Mouse (Mus musculus) heart, postnatal 0 days (tissue): ENCODE measurements around the gene Fmnl2. TPM values are rescaled to one million over a fixed set of nuclear protein-coding genes. Genes with fewer than 3 reads are reported as not detected.

Source experiments
- ATAC-seq: fragments of 200-750 bp; cut with Nextera tagmentation; 2 replicates; pipeline ENCODE4 v1.8.0; 2017; ENCODE audit warnings: low read depth, moderate number of reproducible peaks, moderate library complexity; ENCODE audit not compliant: insufficient read depth
- DNase-seq: peaks from one replicate; pipeline ENCODE4 v3.0.0-alpha.2; 2016; ENCODE audit warnings: low spot score
- H3K27ac ChIP-seq: fragments of 300-500 bp; sonication (generic); 2 replicates; pipeline ENCODE4 v1.5.1; 2014; ENCODE audit warnings: low read depth, mild to moderate bottlenecking
- H3K27me3 ChIP-seq: fragments of 300-500 bp; sonication (generic); 2 replicates; pipeline ENCODE4 v1.6.1; 2014; ENCODE audit warnings: low read length, mixed read lengths; ENCODE audit not compliant: control insufficient read depth, insufficient read depth
- H3K36me3 ChIP-seq: fragments of 300-500 bp; sonication (generic); replicated peaks from 2 replicates; pipeline ENCODE4 v1.6.1; 2014; ENCODE audit warnings: low read length, mixed read lengths; ENCODE audit not compliant: control insufficient read depth, insufficient read depth
- H3K4me1 ChIP-seq: fragments of 300-500 bp; sonication (generic); 2 replicates; pipeline ENCODE4 v1.6.1; 2014; ENCODE audit warnings: antibody characterized with exemption; ENCODE audit not compliant: control insufficient read depth, insufficient read depth
- H3K4me2 ChIP-seq: fragments of 300-500 bp; sonication (generic); 2 replicates; pipeline ENCODE4 v1.6.1; 2014; ENCODE audit warnings: low read depth, mild to moderate bottlenecking, low read length, moderate library complexity
- H3K4me3 ChIP-seq: fragments of 300-500 bp; sonication (generic); 2 replicates; pipeline ENCODE4 v1.5.1; 2014; ENCODE audit warnings: low read depth, low read length
- H3K9ac ChIP-seq: fragments of 300-500 bp; sonication (generic); replicated peaks from 2 replicates; pipeline ENCODE4 v1.6.1; 2014; ENCODE audit warnings: low read depth, low read length, mixed read lengths
- H3K9me3 ChIP-seq: fragments of 300-500 bp; sonication (generic); replicated peaks from 2 replicates; pipeline ENCODE4 v1.6.1; 2016; ENCODE audit warnings: low read length; ENCODE audit not compliant: control insufficient read depth
- CTCF ChIP-seq: IDR thresholded peaks from 2 replicates; pipeline ENCODE4 v1.5.1; 2016; ENCODE audit warnings: antibody characterized with exemption, control low read depth, low read depth
- EP300 ChIP-seq: IDR thresholded peaks from 2 replicates; pipeline ENCODE4 v1.6.1; 2016; ENCODE audit warnings: antibody characterized with exemption, low read depth
- WGBS: fragments of 180-500 bp; shearing (Covaris S2); extraction: QIAGEN DNeasy Blood & Tissue Kit; methylation state at CpG from one replicate; pipeline ENCODE4 v1.1.7; 2014; 5-methylcytosine and 5-hydroxymethylcytosine counted together
- polyA plus RNA-seq: library from polyadenylated mRNA; unstranded; fragments of >200 nt; fragmentation: Nextera tagmentation; extraction: Ambion mirVana; gene quantifications from 2 replicates; pipeline ENCODE4 v1.2.1, GENCODE M21; 2015
- total RNA-seq: library from RNA; depleted of rRNA; stranded (reverse); fragments of >200 nt; gene quantifications from 2 replicates; pipeline ENCODE4 v1.2.3, GENCODE M21; 2014; ENCODE audit warnings: low replicate concordance

Gene Fmnl2
- total and polyA plus RNA-seq, 2 experiments from 2014 or later = 0.77 to 1.6 TPM

DNA sequence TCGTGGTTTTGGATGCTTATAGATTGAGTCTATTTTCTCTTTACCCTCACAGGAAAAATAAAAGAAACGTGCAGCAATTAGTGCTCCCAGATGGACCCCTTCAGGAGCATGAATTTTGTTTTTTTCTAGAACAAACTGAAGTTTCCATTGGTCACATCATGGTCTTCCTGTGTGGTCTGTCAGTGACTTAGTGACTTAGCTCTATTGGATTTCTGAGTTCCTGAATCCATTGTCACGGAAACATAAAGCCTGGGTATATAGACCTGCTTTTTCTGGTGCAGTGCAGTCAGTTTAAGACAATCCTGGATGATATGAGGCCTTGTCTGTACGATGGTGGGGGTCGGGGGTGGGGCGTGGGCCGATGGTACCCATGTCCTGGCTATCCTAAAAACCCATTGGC lies 7.0 kb downstream of the Fmnl2 start:
- TF ChIP-seq CTCF (no peak), EP300 (no peak)
- Histone ChIP-seq H3K36me3 (no peaks in the 10 kb centered on the region), H3K27me3 (no peaks in the 10 kb centered on the region), H3K27ac (no peak overlapping the region), H3K4me1 (no peaks in the 10 kb centered on the region), H3K4me2 (no peak overlapping the region), H3K9ac (no peak overlapping the region), H3K9me3 (no peaks in the 10 kb centered on the region), H3K4me3 (no peak overlapping the region)
- DNase-seq (no peak), ATAC-seq (no peak)
- WGBS = 88% methylated on average over 7 of the region's 7 CpGs

DNA sequence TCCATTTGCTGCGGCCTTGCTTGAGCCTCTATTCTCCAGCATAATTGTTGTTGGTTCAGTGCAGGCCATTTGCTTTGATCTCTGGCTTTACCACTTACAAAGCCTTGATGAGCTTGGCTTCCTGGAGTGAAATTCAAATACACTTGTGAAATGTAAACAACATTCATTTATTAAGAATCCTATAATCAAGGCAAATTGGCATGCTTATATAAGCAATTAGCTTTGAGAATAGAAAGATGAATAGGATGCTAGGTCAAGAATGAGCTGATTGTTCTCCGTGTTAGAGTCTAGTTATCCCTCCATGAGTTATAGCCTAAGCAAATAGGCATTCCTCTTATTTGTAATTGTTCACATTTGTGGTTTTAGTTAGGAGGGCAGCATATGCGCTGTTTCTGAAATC lies 8.5 kb downstream of the Fmnl2 start:
- WGBS = 93% methylated on average over 3 of the region's 3 CpGs
- DNase-seq = no peak
- no peak for ATAC-seq
- no peaks in the 10 kb centered on the region for H3K36me3 ChIP-seq
- H3K4me3 ChIP-seq = no peak overlapping the region
- no peaks in the 10 kb centered on the region for H3K4me1 ChIP-seq
- H3K27ac ChIP-seq = no peak overlapping the region
- H3K4me2 ChIP-seq = no peak overlapping the region
- no peak overlapping the region for H3K9ac ChIP-seq
- no peaks in the 10 kb centered on the region for H3K9me3 ChIP-seq
- H3K27me3 ChIP-seq = no peaks in the 10 kb centered on the region
- TF ChIP-seq EP300 (no peak), CTCF (no peak)

DNA sequence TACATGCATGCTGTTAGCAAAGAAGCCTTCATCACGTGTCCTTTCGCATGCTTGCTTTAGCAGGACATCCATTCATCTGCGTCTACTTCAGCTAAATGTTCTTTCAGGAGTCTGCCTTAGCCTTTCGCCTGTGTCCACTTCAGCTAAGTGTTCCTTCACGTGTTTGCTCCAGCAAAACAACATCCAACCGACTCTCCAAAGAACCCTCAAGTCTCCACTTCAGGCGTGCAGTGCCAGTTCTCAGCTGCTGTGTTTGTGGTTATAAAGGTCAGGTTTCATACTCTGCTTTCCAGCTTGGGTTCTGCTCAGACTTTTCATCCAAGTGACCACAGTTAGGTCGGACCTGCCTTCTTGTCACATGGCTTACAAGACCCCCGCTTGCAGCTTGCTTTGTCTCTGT lies 10.1 kb downstream of the Fmnl2 start:
- Histone ChIP-seq H3K27ac (no peak overlapping the region), H3K4me2 (no peak overlapping the region), H3K9me3 (no peaks in the 10 kb centered on the region), H3K36me3 (no peaks in the 10 kb centered on the region), H3K9ac (no peak overlapping the region), H3K4me1 (no peaks in the 10 kb centered on the region), H3K27me3 (no peaks in the 10 kb centered on the region), H3K4me3 (no peak overlapping the region)
- 87% methylated on average over 9 of the region's 9 CpGs for WGBS
- no peak for DNase-seq
- ATAC-seq = no peak
- no peak for TF ChIP-seq EP300

DNA sequence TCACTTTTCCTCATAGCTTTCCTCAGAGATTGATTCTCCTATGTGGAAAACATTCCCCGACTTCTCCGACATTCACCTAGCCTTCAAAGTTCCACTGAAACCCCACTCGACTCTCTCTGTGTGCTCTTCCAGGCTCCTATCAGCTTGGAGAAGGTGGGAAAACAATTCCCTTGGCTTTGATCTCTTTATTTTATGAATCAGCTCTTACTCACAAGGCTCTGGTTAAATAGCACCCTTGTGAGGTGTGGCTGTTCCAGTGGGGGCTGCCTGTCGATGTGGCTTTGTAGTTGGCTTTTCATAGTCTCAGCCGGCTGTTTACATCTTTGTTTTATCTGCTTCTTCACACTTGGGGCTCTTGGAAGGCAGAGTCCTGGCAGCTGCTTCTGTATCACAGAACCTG lies 10.5 kb downstream of the Fmnl2 start:
- Histone ChIP-seq H3K27me3 (no peaks in the 10 kb centered on the region), H3K4me1 (no peaks in the 10 kb centered on the region), H3K36me3 (no peaks in the 10 kb centered on the region), H3K9ac (no peak overlapping the region), H3K9me3 (no peaks in the 10 kb centered on the region), H3K4me3 (no peak overlapping the region), H3K27ac (no peak overlapping the region), H3K4me2 (no peak overlapping the region)
- 48% methylated on average over 5 of the region's 5 CpGs for WGBS
- ATAC-seq = no peak
- no peak for DNase-seq
- TF ChIP-seq CTCF (no peak), EP300 (no peak)

DNA sequence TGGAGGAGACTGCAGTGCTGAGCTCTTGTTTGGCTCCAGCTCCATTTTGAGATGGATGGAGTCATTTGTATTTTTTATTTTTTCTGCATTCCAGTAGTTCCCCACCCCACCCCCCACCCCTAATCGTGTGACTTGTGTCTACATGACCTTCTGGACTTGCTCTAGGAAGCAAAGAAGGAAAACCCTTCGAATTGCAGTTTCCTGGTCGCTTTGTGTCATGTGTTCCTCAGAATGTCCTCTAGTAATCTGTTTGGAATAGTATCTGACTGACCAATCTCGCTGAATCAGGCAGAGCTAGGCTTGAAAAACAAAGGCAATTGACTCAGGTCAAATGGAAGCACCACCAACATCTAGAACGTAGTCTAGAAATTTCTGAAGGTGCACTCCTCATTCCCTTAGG lies 15.0 kb downstream of the Fmnl2 start:
- DNase-seq = no peak
- Histone ChIP-seq H3K27me3 (no peaks in the 10 kb centered on the region), H3K4me3 (no peak overlapping the region), H3K4me1 (no peaks in the 10 kb centered on the region), H3K27ac (no peak overlapping the region), H3K9me3 (no peaks in the 10 kb centered on the region), H3K9ac (no peak overlapping the region), H3K36me3 (no peaks in the 10 kb centered on the region), H3K4me2 (no peak overlapping the region)
- WGBS = 58% methylated on average over 5 of the region's 5 CpGs
- ATAC-seq = no peak
- no peak for TF ChIP-seq CTCF
- no peak for TF ChIP-seq EP300

DNA sequence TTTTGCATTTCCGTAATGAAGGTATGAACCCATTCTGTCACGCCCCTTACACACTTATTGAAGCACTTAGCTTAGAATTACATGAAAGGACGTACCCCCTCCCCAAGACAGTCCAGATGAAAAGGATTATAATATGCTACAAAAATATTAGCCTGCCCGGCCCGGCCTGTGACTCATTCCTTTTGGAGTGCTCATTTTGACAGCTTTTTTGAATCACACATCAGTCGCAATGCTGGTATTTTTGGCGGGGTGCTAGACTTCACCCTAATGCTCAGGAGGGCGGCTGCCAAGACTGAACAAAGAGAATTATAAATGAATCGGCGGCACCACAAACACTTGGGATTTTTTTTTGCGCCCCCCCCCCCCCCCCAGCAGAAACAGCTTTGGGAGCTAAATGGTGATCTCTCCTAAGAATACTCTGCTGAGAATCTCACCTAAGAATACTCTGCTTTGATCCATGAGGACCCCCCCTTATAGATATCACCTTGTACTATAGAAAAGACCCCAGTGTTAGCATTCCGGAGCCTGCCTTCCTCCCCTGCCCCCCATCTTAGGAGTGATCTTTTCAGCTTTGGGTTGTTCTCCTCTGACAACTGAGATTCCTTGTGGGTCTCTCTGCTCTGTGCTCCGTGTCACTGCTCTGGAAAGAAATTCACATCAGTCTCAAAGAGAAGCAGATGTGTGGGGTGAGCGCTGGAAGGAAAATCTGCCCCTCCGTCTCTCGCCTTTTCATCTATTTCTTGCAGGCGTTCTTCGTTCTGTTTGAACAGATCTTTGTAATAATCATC lies 15.8 kb downstream of the Fmnl2 start:
- TF ChIP-seq EP300 = no peak
- WGBS = 57% methylated on average over 18 of the region's 18 CpGs
- DNase-seq (no peak), ATAC-seq (no peak)
- no peak overlapping the region for H3K4me2 ChIP-seq
- no peak overlapping the region for H3K9ac ChIP-seq
- H3K4me3 ChIP-seq = no peak overlapping the region
- no peaks in the 10 kb centered on the region for H3K9me3 ChIP-seq
- no peak overlapping the region for H3K27ac ChIP-seq
- no peaks in the 10 kb centered on the region for H3K36me3 ChIP-seq
- no peaks in the 10 kb centered on the region for H3K27me3 ChIP-seq
- H3K4me1 ChIP-seq = no peaks in the 10 kb centered on the region
